Mouse (Mus musculus) spleen, embryonic (tissue): ENCODE measurements around the gene Ddx43.
"Not testable (repeated sequence)": the region's sequence is repeated elsewhere in the genome, so short reads cannot be mapped to it uniquely, and the experiment has no call there.

Experiments
- CTCF ChIA-PET: fragments of 350-600 bp; sonication (Branson Sonifier 250); formaldehyde crosslinking; loops from one replicate; lab custom pipeline; 2022; lab: Charles Lee

The Ddx43 gene

DNA sequence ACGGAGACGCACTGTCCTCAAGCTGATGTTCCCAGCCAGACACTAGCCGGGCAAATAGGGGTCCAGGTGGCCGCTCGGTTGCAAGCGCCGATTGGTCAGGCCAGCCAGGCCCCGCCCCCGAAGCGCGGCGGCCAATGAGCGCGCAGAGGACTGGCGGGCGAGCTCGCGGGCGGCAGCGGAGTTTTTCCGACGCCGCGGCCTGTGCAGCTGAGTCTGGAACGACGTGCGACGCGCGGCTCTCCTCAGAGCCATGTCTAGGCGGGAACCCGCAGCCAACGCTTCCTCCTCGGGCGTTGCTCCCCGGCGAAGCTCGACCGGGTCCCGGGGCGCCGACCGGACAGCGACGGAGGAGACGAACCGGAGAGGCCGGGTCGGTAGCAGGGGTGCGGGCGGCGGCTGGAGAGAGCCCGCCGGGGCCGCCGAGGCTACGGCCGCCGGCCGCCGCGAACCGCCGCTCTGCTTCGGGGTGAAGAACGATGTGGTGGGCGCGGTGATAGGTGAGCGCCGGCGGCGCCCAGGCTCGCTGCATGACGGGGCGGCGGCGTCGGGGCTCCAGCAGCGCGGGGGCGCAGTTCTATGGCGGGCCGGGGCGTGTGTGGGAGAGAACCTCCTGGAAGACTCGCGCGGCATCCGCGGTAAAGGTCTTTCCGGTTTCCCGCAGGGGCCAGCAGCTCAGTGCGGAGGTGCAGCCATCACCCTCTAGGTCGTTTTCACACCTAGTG is at the start of gene Ddx43:
Ddx43 (plus strand) TSS at position 148 of the 722 bp plus-strand sequence.
- CTCF ChIA-PET = interaction anchor here (0.5 kb wide), 1 partner anchor 32 kb away, joined by 4 read pairs; no protein-coding TSS in a partner anchor

DNA sequence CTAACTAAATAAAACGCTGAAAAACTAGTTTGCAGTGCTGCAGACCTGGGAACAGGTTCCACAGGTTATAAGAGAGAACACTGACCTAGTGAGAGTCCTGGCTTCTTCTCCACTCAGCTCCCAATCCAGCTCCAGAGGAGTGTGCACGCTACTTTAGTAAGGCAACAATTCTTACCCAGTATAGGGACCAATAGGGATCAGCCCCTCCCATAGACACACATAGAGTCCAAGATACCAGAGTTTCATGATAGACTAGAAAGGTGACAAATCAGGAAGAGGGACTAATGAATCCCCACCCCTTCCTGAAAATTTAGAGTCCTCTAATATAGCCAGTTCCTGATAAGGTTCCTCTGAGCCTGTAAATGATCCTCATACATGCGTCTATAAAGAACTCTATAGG is 48.6 kb upstream of the Ddx43 start:
- CTCF ChIA-PET = no interaction called here

DNA sequence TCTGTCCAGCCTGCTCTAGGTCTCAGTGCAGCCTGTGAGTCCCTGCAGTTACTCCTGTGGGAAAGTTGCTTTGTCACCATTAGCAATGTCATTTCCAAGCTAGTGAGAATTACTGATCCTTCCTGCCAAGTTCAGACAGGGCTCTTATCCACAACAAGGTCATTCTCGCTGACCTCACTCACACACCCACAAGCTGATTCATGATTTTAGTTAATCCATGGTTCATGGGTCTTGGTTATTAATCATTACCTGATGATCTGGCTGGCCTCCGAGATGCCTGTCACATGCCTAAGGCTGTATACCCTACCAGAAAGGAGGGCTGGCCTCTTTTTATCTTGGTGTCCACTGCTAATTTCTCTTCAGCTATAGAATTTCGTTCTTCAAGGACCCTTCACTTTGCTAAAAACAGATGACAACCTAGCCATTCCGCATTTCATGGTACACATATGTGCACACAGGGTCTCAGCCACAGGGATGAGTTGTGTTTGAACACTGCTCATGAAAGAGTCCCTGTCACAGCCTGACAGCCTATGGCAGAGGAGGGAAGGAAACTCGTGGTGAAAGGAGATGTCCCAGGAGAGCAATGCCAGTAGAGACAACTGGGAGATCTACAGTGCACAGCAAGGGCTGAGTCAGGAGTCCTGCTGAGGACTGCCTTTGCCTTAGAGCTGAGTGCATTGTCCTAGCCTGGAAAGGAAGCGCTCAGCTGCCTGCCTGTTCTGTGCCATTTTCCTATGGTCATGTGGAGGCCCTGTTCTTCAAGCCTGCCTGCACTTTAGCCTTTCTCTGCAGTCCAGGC is 47.2 kb upstream of the Ddx43 start:
- CTCF ChIA-PET = not testable (repeated sequence)

DNA sequence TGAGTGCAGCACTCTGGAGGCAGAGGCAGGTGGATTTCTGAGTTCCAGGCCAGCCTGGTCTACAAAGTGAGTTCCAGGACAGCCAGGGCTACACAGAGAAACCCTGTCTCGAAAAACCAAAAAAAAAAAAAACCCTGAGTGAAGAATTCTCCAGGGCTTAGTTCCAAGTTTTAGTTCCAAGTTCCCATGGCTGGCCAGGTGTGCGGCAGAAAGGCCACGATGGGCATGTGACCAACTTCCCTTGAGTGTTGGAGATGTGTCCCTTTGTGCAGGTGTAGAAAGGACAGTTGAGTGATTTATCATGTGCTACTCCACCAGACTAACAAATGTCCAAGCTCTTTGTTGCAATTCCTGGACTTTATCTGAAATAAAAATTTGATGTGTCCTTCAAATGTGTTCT is 46.4 kb upstream of the Ddx43 start:
- CTCF ChIA-PET = interaction anchor here (0.7 kb wide), 1 partner anchor 425 kb away, joined by 16 read pairs; no protein-coding TSS in a partner anchor

DNA sequence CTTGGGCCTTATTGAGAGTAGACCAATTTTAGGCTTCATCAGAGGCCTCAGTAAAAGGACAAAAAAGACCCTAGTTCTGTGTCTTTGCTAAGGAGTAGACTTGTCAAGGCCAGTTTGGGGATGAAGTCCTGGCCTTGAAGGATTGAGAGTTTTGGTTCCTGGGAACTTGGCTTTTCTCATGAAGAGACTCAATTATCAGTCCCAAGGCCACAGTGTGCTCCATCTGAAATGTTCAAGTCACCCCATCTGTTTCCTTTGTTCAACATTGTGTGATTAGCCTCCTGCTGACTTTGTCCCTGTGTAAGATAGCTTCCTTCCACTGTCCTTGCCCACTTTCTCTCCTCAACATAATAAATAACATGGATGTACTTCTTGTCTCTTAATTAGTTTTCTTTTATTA is 45.6 kb upstream of the Ddx43 start:
- CTCF ChIA-PET = not testable (repeated sequence)

DNA sequence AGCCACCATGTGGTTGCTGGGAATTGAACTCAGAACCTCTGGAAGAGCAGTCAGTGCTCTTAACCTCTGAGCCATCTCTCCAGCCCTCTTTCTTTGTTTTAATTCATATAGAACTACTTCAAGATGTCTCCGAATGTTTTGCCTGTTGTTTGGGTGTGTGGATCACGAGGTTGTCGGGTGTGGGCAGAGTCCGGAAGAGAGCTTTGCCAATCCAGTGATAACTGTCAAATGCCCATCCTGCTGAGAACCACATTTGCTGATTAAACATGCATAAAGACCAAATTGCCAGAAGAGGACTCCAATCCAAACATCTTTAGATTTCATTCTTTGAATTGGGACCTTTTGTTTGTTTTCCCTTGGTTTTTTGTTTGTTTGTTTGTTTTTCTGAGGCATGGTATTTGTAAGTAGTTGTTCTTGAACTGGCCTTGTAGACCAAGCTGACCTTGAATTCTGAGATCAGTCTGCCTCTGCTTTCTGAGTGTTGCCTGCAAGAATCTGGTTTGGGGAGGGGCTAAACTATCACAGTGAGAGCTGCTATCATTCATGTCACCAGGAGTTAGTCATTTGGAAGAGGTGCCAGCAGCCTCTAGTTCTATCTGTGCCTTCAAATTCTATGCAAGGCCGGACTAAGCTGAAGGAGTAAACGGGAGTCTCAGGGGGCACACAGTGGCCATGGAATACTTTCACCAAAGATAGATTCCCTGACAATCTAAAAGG is 43.9 kb upstream of the Ddx43 start:
- CTCF ChIA-PET = interaction anchor here (0.7 kb wide), 1 partner anchor 840 kb away, joined by 7 read pairs; no protein-coding TSS in a partner anchor

DNA sequence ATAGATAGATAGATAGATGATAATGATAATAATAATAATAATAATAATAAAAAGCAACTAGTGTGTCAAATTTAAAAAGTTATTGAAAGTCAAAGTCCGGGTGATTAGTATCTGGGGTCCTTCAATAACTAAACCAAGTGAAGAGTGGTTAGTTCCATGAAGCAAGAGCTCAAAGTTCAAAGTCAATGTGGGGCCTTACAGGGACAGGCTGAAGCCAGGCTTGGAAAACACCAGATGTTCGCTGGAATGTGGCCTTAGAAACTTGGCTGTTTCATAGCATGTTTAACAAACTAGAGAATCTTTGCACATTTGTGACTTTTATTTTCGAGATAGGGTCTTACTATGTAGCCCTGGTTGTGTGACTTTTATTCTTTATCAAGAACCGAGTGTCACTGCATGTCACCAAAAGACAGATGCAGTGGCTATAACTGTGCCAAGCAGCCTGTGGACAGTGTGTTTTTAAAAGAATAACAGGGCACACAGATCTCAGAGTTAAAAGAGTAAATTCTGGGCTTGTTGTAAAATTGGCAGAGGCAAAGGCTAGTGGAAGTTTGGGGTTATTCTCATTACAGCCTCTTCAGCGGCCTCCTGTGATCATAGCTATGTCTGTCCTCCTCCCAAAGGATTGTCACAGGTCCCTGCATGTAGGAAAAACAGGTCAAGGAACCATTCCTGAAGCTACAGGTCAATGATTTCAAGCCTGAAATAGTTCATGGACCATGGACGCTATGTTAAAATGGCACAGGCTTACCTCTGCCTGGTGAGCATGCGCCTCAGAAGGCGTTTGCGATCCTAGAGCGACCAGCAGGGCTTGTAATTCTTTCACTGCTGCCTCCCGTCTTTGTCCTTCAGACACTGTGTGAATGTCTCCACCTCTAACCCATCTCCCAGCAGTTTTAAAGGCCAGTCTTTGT is 40.7 kb upstream of the Ddx43 start:
- CTCF ChIA-PET = no interaction called here

DNA sequence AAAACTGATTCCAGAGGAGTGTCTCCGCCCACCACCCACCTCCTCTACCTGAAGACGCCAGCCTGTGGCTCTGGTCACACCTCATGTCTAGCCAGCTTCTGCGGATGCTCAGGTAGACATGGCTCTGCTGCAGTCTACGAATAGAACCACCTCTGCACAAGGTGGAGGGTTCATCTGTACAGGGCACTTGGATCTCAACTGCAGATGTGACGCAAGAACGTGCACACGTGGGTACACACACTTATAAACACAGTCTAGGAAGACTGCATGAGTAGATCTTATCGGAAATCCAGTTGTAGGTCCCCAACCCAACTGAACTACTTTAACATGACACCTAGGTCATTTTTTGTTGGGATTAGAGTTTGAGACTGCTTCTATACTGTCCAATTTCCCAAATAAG is 40.0 kb upstream of the Ddx43 start, which contains the start of gene Gsta2:
Gsta2 (minus strand) TSS at position 178 of the 400 bp plus-strand sequence.
- CTCF ChIA-PET = no interaction called here

DNA sequence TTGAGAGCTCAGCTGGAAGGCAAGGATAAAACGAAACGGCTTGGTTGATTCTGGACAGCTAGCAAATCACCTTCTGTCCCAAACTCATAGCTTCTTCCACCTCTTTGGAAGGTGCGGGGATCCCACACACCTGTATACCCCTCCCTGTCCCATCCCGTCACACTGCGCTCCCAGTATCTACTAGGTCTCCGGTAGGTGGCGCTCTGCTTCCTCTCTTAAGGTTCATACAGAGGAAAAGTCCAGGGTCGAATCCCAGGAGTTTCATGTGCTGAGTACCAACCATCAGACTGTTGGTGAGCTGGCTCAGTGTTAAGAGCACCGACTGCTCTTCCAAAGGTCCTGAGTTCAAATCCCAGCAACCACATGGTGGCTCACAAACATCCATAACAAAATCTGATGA is 37.5 kb upstream of the Ddx43 start:
- CTCF ChIA-PET = interaction anchor here (0.7 kb wide), 1 partner anchor 664 kb away, joined by 3 read pairs; no protein-coding TSS in a partner anchor

DNA sequence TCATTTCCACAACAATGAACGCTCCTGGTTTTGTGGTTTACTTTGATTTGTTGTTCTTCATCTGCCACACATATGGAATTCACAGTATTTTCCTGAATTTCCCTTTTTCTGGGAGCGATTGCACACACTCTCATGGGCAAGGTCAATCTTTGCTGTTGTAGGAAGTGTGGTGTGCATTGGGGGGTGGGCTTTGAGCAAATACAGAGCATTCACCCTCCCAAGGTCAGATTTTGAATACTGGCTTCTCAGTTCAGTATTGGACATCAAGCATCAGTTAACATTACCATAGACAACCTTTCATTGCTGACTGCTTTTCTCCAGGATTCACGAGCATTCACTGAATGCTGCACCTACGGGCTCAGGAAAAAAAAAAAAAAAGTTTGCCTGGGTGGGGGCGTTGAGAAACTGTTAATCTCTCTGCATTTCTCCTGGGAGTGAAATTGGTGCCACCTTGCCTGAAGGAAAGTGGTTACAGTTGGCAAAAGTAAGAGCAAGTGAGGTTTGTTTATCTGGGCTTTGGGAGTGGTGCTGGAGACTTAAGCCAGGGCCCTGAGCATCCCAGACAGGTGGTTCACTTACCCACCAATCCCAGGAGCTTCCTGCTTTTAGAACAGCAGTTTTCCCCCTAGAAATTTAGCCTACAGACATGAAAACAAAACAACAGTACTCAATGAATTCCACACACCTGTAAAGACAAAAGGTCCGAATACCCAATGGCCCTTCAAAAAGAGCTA is 35.7 kb upstream of the Ddx43 start:
- CTCF ChIA-PET = interaction anchor here (0.7 kb wide), 2 partner anchors 48 to 593 kb away, joined by 3 to 9 read pairs; no protein-coding TSS in a partner anchor

DNA sequence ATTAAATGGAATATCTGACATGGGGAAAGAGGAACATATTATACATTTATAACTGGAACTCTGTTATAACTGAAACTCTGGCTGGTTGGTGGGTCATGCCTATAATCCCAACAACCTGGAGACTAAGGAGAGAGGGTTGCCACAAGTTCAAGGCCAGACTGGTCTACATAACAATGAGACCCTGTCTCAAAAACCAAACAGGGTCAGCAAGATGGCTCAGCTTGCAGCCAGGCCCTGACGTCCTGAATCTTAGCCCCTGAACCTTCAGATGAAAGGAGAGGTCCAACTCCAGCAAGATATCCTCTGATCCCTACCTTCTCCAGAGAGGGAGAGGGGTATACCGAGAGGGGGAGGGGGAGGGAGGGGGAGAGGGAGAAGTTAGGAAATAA is 35.1 kb upstream of the Ddx43 start:
- CTCF ChIA-PET = interaction anchor here (0.7 kb wide), 2 partner anchors 48 to 594 kb away, joined by 3 to 9 read pairs; no protein-coding TSS in a partner anchor

DNA sequence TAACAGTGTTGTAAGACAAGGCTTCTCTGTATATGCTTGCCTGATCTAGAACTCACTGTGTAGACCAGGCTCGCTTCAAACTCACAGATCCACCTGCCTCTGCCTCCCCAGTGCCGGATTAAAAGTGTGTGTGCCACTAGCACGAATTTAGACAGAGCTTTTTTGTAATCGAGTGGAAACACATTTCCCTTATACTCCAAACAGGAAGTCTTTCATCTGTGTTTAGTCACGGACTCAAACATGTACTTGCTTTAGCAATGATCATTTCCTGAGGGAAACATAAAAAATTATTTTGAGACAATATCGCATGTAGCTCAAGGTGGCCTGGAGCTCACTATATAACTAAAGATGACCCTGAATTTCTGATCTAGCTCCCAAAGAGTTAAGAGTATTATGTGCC is 32.2 kb upstream of the Ddx43 start:
- CTCF ChIA-PET = no interaction called here

DNA sequence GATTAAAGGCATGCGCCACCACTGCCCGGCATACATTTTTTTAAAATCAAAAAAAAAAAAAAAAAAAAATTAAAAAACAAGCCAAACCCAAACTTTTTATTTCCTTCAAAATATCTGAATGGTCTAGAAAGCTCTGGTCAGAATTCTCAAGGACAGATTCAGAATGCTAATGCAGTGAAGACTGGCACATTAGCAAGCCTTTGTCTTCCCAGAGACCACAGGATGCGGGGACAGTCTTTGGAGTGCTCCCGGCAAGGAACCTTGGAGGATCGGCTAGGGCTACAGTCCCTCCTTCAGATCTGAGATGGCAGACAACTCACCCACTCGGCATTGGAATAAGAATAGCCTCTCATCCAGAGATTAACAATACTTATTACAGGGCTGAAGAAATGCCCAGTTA is 30.9 kb upstream of the Ddx43 start:
- CTCF ChIA-PET = no interaction called here

DNA sequence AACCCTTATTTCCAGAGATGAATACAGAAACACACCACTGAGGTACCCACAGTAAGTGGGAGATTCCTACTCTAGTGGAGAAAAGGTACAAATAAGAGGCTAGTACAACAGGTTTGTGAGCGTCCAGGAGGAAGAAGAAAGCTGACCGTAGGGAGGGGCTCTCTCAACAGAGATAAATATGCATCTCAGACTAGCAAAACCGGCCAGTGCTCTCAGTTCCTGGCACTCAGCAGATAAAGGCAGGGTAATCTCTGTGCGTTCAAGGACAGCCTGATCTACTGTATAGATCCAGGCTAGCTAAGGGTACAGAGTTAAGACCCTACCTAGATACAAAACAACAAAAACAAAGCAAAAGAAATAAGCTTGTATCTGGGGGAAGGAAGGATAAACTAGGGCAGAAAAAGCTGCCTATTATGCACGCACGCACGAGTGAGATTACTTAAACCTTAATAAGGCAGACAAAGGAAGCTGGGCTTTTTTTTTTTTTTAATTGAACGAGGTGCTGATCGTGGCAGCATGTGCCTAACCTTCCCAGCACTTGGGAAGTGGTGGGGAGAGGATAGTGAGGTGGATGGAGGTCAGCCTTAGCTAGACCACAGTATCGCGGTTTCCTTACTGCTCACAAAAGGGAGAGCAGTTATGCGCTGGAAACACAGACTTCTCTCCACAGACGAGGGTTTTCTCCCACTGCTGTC is 29.6 kb upstream of the Ddx43 start:
- CTCF ChIA-PET = no interaction called here

DNA sequence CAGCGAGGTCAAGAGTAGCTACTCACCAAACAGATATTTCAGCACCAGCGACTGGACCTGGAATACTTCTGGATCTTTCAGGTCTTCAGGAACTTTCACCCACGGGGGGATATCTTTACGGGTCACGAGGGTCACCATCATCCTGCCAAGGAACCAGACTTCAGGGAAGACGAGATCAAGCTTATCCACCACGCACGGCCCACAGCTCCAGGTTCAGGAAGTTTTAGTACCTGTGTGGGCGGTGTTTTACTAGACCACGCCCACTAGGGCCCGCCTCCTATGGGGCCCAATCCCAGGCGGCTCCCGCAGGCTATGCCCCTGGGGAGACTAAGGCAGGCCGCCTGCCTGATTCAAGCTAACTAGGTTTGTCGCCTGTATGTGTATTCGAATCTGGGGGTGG is 27.6 kb upstream of the Ddx43 start, which contains the start of gene Dppa5a:
Dppa5a (minus strand) TSS at position 219 of the 400 bp plus-strand sequence.
- CTCF ChIA-PET = not testable (repeated sequence)

DNA sequence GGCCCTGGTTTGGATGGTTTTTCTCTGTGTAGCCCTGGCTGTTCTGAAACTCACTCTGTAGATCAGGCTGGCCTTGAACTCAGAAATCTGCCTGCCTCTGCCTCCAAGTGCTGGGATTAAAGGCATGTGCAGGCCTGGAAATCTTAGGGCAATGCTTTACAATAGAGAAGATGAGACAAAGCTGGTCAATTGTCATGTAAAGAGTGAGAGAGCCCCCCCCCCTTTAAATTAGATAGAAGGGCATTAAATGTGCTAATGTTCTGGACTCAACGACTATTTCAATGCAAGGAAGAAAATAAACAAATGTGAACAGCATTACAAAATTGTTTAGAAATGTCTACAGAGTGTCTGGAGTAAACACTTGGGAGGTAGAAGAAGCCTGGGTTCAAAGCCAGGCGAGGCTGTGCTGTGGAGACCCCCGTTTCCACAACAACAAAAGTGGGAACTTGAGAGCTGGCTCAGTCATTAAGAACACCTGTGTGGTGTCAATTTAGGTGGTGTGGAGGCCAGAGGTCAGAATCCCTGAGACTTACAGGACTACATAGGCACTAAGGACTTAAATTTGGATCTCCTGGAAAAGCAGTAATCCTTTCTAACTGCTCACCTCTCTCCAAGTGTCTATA is 26.8 kb upstream of the Ddx43 start:
- CTCF ChIA-PET = no interaction called here

DNA sequence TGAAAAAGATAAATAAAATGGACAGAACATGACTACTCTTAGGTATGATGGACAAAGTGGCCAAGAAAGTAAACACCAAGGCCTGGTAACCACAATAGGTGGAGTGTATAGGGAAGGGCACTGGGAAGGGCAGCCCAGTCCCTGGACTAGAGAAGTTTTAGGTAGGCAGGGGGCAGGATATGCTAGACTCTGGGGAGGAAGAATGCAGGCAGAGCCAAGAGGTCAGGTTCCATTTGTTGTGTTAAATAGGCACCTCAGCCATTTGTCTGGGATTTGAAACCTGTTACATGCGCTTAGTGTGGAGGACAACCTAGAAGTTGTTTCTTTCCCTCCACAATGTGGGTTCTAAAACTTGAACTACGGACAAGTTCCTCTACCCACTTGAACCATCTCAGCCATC is 26.2 kb upstream of the Ddx43 start:
- CTCF ChIA-PET = no interaction called here

DNA sequence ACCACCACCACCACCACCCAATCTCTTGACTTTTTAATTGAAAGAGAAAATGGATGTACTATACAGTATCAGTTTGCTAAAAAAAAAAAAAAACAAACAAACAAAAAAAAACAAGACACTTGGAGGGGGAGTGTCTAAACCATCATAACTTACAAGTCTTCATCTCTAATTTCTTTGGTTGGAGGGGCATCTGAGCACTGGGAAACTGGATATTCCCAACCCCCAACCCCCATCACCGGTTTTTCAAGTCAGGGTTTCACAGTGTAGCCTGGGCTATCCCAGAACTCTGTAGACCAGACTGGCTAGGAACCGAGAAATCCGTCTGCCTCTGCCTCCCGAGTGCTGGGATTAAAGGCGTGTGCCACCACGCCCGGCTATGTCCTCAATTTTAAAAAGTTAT is 25.8 kb upstream of the Ddx43 start:
- CTCF ChIA-PET = no interaction called here

DNA sequence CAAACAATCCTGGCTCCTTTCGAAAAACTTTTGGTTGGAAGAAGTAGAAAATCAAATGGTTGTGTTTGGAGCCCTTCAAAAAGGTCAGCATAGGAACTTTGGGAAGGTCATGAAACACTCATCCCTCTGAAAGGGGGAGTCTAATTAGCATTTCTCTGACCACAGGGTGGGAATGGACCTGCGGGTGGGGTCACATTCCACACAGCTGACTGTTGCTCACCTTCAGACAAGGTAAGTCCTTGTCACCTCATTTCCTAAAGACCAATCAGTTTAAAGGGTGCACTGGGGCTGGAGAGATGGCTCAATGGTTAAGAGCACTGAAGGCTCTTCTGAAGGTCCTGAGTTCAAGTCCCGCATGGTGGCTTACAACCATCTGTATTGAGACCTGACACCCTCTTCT is 24.1 kb upstream of the Ddx43 start:
- CTCF ChIA-PET = no interaction called here
